Mouse (Mus musculus): Measurements from ENCODE around the gene Runx3. TPM values are rescaled to one million over a fixed set of nuclear protein-coding genes. Genes with fewer than 3 reads are reported as not detected.

The Runx3 gene
- polyA plus RNA-seq, 1 experiment from 2014 or later = not detected

DNA sequence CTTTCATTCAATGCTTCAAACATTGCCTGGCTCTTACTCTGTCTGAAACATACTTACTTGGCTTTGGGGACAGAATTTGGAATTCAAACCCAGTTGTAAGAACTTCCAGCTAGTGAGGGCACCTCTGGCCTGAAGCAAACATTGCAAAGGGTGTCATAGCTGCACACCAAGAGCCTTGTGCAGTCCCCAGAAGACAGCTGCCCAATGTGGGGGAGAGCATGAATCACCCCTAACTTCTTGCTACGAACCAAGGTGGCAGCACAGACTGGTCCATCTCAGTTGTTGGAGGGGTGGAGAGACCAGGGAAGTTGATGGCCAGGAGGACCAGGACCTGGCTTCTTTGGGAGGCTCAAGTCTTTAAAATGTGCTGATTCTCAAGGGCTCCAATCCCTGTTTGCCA is 70.7 kb downstream of the Runx3 start:
- Histone ChIP-seq H3K36me3 (replicated peaks) (no peaks in the 10 kb centered on the region), H3K27me3 (replicated peaks) (no peaks in the 10 kb centered on the region), H3K27ac (no peak overlapping the region), H3K9ac (no peak overlapping the region), H3K4me3 (no peak overlapping the region), H3K4me1 (no peaks in the 10 kb centered on the region), H3K9me3 (no peaks in the 10 kb centered on the region), H3K4me2 (no peak overlapping the region)
- ATAC-seq (replicated peaks) = no peak
- WGBS = 71% methylated on average over 1 of the region's 1 CpGs

- 82% methylated on average over 11 of the region's 11 CpGs for WGBS
- Histone ChIP-seq H3K36me3 (replicated peaks) (no peaks in the 10 kb centered on the region), H3K27me3 (replicated peaks) (no peaks in the 10 kb centered on the region; the same call in 1 of the 2 replicates), H3K4me1 (no peaks in the 10 kb centered on the region), H3K27ac (no peak overlapping the region), H3K9me3 (no peaks in the 10 kb centered on the region), H3K4me2 (no peak overlapping the region), H3K9ac (no peak overlapping the region), H3K4me3 (no peak overlapping the region)
- ATAC-seq (replicated peaks) = no peak
Measured at GRCm38 (mm10) chr4:135191604-135192003, 71.2 kb downstream of the Runx3 start.

- H3K27me3 ChIP-seq (replicated peaks) = no peaks in the 10 kb centered on the region; the same call in 1 of the 2 replicates
- H3K9ac ChIP-seq = no peak overlapping the region
- ATAC-seq (replicated peaks) = no peak
- H3K36me3 ChIP-seq (replicated peaks) = no peaks in the 10 kb centered on the region
- H3K4me3 ChIP-seq = no peak overlapping the region
- WGBS = 90% methylated on average over 5 of the region's 5 CpGs
- no peak overlapping the region for H3K4me2 ChIP-seq
- no peaks in the 10 kb centered on the region for H3K4me1 ChIP-seq
- H3K9me3 ChIP-seq = no peaks in the 10 kb centered on the region
- no peak overlapping the region for H3K27ac ChIP-seq
Measured at GRCm38 (mm10) chr4:135192841-135193240, 72.4 kb downstream of the Runx3 start.

GRCm38 (mm10) chr4:135197857-135198256 is 77.4 kb downstream of the Runx3 start:
- no peaks in the 10 kb centered on the region for H3K4me1 ChIP-seq
- no peaks in the 10 kb centered on the region; the same call in 1 of the 2 replicates for H3K27me3 ChIP-seq (replicated peaks)
- H3K9ac ChIP-seq = no peak overlapping the region
- no peaks in the 10 kb centered on the region for H3K36me3 ChIP-seq (replicated peaks)
- H3K4me3 ChIP-seq = no peak overlapping the region
- H3K9me3 ChIP-seq = no peaks in the 10 kb centered on the region
- H3K27ac ChIP-seq = no peak overlapping the region
- WGBS = 89% methylated on average over 8 of the region's 8 CpGs
- H3K4me2 ChIP-seq = no peak overlapping the region
- no peak for ATAC-seq (replicated peaks)

DNA sequence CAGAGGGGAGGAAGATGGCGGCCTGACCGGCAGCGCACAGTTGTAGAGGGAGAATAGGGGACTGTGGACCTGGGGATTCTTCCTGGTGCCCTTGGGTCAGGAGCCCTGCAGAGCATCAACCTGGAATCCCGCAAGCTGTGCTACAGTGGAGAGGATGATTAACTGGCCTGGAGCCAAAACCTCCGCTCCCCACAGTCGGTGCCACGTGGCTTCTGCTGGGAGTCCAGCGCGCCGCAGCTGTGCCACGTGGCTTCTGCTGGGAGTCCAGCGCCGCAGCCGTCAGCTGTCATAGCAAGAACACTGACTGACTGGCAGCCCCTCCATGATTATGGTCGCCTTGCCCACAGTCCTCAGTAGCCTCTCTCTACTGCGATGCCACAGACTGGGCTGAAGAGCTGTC is 81.3 kb downstream of the Runx3 start:
- Histone ChIP-seq H3K36me3 (replicated peaks) (no peaks in the 10 kb centered on the region), H3K4me1 (peaks cover 13% of the 10 kb centered on the region; the same call in 1 of the 2 replicates), H3K27me3 (replicated peaks) (peaks cover 26% of the 10 kb centered on the region), H3K27ac (no peak overlapping the region), H3K9ac (no peak overlapping the region), H3K9me3 (no peaks in the 10 kb centered on the region), H3K4me3 (no peak overlapping the region), H3K4me2 (no peak overlapping the region)
- 63% methylated on average over 16 of the region's 16 CpGs for WGBS
- ATAC-seq (replicated peaks) = no peak

DNA sequence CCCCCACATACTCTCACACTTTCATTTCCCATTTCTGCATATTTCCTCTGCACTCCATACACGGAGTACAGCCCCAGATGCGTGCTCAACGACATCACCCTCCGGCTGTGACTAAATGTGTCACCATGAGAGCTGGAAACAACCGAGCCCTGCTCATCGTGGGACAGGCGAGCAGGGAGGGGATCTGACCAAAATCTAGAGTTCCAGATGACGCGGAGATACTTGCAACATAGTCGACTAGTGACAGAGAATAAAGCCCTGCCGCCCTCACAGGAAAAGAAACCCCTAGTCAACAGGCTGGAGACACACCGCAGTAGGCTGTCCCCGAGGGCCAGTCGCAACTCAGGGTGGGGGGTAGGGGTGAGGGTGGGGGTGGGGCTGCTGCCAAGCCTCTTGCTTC is 82.8 kb downstream of the Runx3 start:
- no peak for ATAC-seq (replicated peaks)
- peak overlapping the region; percentile 24 for H3K4me3 ChIP-seq
- H3K9ac ChIP-seq = no peak overlapping the region
- no peaks in the 10 kb centered on the region for H3K9me3 ChIP-seq
- H3K27me3 ChIP-seq (replicated peaks) = peaks cover 27% of the 10 kb centered on the region
- WGBS = 18% methylated on average over 14 of the region's 14 CpGs
- H3K27ac ChIP-seq = no peak overlapping the region
- peak overlapping the region; percentile 39 for H3K4me2 ChIP-seq
- no peaks in the 10 kb centered on the region for H3K36me3 ChIP-seq (replicated peaks)
- peaks cover 13% of the 10 kb centered on the region; the same call in 1 of the 2 replicates for H3K4me1 ChIP-seq

GRCm38 (mm10) chr4:135203806-135204560 is 83.5 kb downstream of the Runx3 start:
- Histone ChIP-seq H3K27me3 (replicated peaks) (peaks cover 27% of the 10 kb centered on the region), H3K9me3 (no peaks in the 10 kb centered on the region), H3K9ac (no peak overlapping the region), H3K4me2 (peak overlapping the region; percentile 39), H3K27ac (no peak overlapping the region), H3K4me1 (peaks cover 13% of the 10 kb centered on the region; the same call in 1 of the 2 replicates), H3K4me3 (peak overlapping the region; percentile 24), H3K36me3 (replicated peaks) (no peaks in the 10 kb centered on the region)
- no peak for ATAC-seq (replicated peaks)
- 24% methylated on average over 17 of the region's 17 CpGs for WGBS

GRCm38 (mm10) chr4:135204666-135205065 is 84.2 kb downstream of the Runx3 start:
- H3K4me2 ChIP-seq = no peak overlapping the region
- H3K9me3 ChIP-seq = no peaks in the 10 kb centered on the region
- peaks cover 13% of the 10 kb centered on the region; the same call in 1 of the 2 replicates for H3K4me1 ChIP-seq
- H3K9ac ChIP-seq = no peak overlapping the region
- no peak overlapping the region for H3K4me3 ChIP-seq
- H3K36me3 ChIP-seq (replicated peaks) = no peaks in the 10 kb centered on the region
- no peak overlapping the region for H3K27ac ChIP-seq
- H3K27me3 ChIP-seq (replicated peaks) = peaks cover 27% of the 10 kb centered on the region
- no peak for ATAC-seq (replicated peaks)
- 71% methylated on average over 5 of the region's 5 CpGs for WGBS

DNA sequence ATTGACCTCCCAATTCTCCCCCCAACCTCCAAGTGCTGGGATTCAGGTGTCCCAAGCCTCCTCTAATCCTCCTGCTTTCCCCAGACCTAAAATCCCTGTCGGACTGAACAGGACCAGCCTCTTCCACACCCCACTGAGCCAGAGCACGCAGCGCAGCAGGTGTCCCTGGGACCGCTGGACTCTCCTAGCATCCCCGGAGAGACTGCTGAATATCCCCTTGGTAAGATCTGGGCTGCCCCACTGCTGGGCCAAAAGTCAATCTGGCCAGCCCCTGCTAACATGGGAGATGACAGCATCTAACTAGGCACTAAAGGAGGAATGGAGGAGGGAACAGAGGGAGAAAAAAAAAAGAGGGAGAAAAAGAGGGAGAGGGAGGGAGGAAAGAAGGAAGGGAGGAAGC is 84.8 kb downstream of the Runx3 start:
- Histone ChIP-seq H3K4me2 (no peak overlapping the region), H3K4me1 (peaks cover 13% of the 10 kb centered on the region; the same call in 1 of the 2 replicates), H3K27me3 (replicated peaks) (peaks cover 27% of the 10 kb centered on the region), H3K27ac (no peak overlapping the region), H3K4me3 (no peak overlapping the region), H3K36me3 (replicated peaks) (no peaks in the 10 kb centered on the region), H3K9ac (no peak overlapping the region), H3K9me3 (no peaks in the 10 kb centered on the region)
- ATAC-seq (replicated peaks) = no peak
- WGBS = 4% methylated on average over 5 of the region's 5 CpGs

DNA sequence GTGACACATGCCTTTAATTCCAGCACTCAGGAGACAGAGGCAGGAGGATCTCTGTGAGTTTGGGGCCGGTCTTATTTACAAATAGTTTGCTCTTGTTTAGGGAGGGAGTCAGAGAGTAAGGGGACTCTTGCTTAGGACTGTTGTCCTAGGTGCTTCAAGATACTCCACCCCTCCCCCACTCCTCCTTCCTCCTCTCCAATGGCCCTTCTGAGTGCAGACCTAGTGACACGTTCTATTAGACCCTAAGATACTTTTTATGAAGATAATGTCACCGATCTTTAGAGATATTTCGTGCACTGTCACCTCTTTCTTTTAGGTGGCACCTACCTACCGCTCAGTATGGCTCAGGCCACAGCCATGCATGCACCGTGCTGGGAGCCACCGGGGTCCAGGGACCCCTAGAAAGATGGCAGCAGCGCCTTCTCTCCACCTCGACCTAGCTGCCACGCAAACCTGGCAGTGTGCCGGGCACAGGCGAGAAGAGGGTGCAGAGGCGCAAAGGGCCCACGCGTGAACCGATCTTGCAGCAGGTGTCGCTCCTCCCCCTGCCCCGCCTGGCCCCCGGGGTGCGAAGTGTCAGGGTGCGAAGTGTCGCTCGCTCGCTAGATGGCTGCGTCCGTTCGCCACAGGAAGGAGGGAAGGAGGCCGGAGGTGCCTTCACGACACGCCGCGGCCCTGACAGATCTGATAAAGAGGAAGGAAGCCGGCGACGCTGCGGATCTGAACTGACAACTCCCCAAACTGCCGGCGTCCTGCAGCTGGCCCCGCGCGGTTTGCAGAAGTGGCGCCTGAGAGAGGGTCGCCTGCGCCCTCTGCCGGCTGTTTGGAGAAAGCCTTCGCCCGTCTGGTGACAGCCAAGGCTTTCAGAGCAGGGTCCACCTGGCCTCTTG is 85.5 kb downstream of the Runx3 start:
- peak; percentile 33; the same call in 1 of the 2 replicates for ATAC-seq (replicated peaks)
- Histone ChIP-seq H3K4me2 (peak overlapping the region; percentile 72), H3K27ac (no peak overlapping the region), H3K36me3 (replicated peaks) (no peaks in the 10 kb centered on the region), H3K27me3 (replicated peaks) (peaks cover 27% of the 10 kb centered on the region), H3K4me3 (peak overlapping the region; percentile 36), H3K9me3 (no peaks in the 10 kb centered on the region), H3K9ac (peak overlapping the region; percentile 14), H3K4me1 (peaks cover 13% of the 10 kb centered on the region; the same call in 1 of the 2 replicates)
- WGBS = 2% methylated on average over 46 of the region's 47 CpGs

DNA sequence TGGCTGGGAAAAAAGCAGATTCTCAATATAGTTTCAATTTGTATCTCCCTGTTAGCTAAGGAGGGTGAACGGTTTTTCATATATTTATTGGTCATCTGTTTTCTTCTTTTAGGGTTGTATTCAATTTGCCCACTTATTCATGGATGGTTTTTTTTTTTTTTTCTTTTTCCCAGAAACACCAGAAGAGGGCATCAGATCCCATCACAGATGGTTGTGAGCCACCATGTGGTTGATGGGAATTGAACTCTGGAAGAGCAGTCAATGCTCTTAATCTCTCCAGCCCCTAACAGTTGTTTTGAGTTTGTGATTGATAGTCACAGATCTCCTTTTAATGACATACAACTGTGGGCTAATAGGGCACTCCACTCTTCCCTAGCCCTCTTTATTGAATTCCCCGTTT is 89.4 kb downstream of the Runx3 start:
- no peaks in the 10 kb centered on the region for H3K36me3 ChIP-seq (replicated peaks)
- H3K27me3 ChIP-seq (replicated peaks) = peaks cover 18% of the 10 kb centered on the region
- no peak overlapping the region for H3K27ac ChIP-seq
- no peaks in the 10 kb centered on the region for H3K9me3 ChIP-seq
- ATAC-seq (replicated peaks) = no peak
- peaks cover 5% of the 10 kb centered on the region; the same call in 1 of the 2 replicates for H3K4me1 ChIP-seq
- no peak overlapping the region for H3K4me3 ChIP-seq
- no peak overlapping the region for H3K9ac ChIP-seq
- H3K4me2 ChIP-seq = no peak overlapping the region
- WGBS = 76% methylated on average over 2 of the region's 2 CpGs

DNA sequence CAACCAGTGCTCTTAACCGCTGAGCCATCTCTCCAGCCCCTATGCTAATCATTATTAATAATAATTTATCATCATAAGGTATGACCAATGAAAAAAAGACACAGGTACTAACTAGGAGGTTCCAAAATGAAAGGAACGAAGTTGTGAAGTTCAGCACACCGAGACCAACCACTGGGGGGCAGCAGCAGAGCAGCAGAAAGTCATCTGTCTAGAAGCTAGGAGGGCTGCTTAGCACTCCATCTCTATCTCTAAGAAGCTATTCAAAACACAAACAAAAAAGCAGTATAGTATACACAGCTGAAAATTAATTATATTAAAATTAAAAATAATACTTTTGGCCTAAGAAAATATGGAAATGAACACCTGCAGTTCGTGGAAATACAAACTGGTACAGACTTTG is 99.2 kb downstream of the Runx3 start:
- Histone ChIP-seq H3K4me1 (no peaks in the 10 kb centered on the region), H3K4me2 (no peak overlapping the region), H3K4me3 (no peak overlapping the region), H3K9me3 (no peaks in the 10 kb centered on the region), H3K9ac (no peak overlapping the region), H3K36me3 (replicated peaks) (no peaks in the 10 kb centered on the region; the same call in 1 of the 2 replicates), H3K27ac (no peak overlapping the region), H3K27me3 (replicated peaks) (no peaks in the 10 kb centered on the region)
- no peak for ATAC-seq (replicated peaks)
- WGBS = 58% methylated on average over 4 of the region's 4 CpGs

All from midbrain, embryonic 15.5 days (tissue).